Mouse (Mus musculus) stomach, postnatal 0 days (tissue): Measurements from ENCODE around the gene Galnt7. TPM values are rescaled to one million over a fixed set of nuclear protein-coding genes. Genes with fewer than 3 reads are reported as not detected.
A peak's percentile ranks its signal among the peaks of the same experiment; 100 is the strongest.
"Not testable (repeated sequence)": the region's sequence is repeated elsewhere in the genome, so short reads cannot be mapped to it uniquely, and the experiment has no call there.

ENCODE experiments used
- ATAC-seq: fragments of 200-750 bp; cut with Nextera tagmentation; 2 replicates; pipeline ENCODE4 v1.8.0; 2017; ENCODE audit not compliant: low FRiP score, low TSS enrichment
- DNase-seq: peaks from one replicate; pipeline ENCODE4 v3.0.0-alpha.2; 2016; ENCODE audit warnings: low spot score
- H3K27ac ChIP-seq: fragments of 300-500 bp; sonication (generic); replicated peaks from 2 replicates; pipeline ENCODE4 v1.5.1; 2014; ENCODE audit warnings: mild to moderate bottlenecking, control low read depth
- H3K27me3 ChIP-seq: fragments of 300-500 bp; sonication (generic); 2 replicates; pipeline ENCODE4 v1.6.1; 2014; ENCODE audit warnings: low read length; ENCODE audit not compliant: control insufficient read depth, insufficient read depth
- H3K36me3 ChIP-seq: fragments of 300-500 bp; sonication (generic); 2 replicates; pipeline ENCODE4 v1.6.1; 2014; ENCODE audit warnings: low read length, mixed read lengths; ENCODE audit not compliant: control insufficient read depth, insufficient read depth
- H3K4me1 ChIP-seq: fragments of 300-500 bp; sonication (generic); replicated peaks from 2 replicates; pipeline ENCODE4 v1.6.1; 2014; ENCODE audit warnings: antibody characterized with exemption; ENCODE audit not compliant: control insufficient read depth, insufficient read depth
- H3K4me2 ChIP-seq: fragments of 300-500 bp; sonication (generic); replicated peaks from 2 replicates; pipeline ENCODE4 v1.6.1; 2014; ENCODE audit warnings: low read depth, mild to moderate bottlenecking, control low read depth, moderate library complexity
- H3K4me3 ChIP-seq: fragments of 300-500 bp; sonication (generic); 2 replicates; pipeline ENCODE4 v1.5.1; 2014; ENCODE audit warnings: low read depth, low read length, control low read depth
- H3K9ac ChIP-seq: fragments of 300-500 bp; sonication (generic); 2 replicates; pipeline ENCODE4 v1.6.1; 2014; ENCODE audit warnings: mild to moderate bottlenecking, low read length, control low read depth, mixed read lengths
- H3K9me3 ChIP-seq: fragments of 300-500 bp; sonication (generic); 2 replicates; pipeline ENCODE4 v1.6.1; 2016; ENCODE audit warnings: low read length; ENCODE audit not compliant: control insufficient read depth
- CTCF ChIP-seq: IDR thresholded peaks from 2 replicates; pipeline ENCODE4 v1.5.1; 2016; ENCODE audit warnings: antibody characterized with exemption, low read depth, mild to moderate bottlenecking, moderate library complexity
- EP300 ChIP-seq: optimal IDR thresholded peaks from 2 replicates; pipeline ENCODE3; 2016; ENCODE audit warnings: antibody characterized with exemption
- WGBS: fragments of 180-500 bp; shearing (Covaris S2); extraction: QIAGEN DNeasy Blood & Tissue Kit; methylation state at CpG from one replicate; pipeline ENCODE4 v1.1.7; 2014; 5-methylcytosine and 5-hydroxymethylcytosine counted together
- polyA plus RNA-seq: library from polyadenylated mRNA; unstranded; fragments of >200 nt; fragmentation: Nextera tagmentation; extraction: Ambion mirVana; gene quantifications from 2 replicates; pipeline ENCODE4 v1.2.1, GENCODE M21; 2015

Gene Galnt7
- polyA plus RNA-seq, 1 experiment from 2014 or later = 30.6 TPM

DNA sequence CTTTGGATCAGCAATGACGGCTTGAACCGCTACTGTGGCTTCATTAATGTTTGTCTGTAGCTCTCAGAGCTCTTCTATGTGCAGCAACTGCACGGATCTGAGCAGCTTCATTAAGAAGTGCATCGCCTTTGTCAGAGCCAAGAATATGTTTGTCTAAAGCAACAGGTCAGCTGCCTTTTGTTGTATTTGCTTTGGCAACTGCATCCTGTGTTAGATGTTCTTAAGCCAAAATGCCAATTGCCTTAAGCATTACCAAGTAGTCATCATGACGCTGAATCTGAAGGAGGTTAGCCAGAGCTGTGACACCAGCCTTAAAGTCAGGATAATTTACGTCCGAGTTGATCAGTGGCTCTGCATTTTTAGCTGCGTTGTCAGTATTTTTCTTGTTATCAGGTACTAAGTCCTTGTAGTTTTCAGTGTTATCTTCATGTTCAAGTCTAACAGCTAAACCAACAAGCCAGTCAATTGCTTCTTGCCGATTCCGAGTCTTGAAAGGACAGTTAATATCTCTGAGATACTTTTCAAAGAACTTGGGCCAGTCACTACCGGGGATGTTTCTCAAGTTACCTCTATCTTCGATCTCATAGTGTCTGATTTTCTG is 132.5 kb downstream of the Galnt7 start:
- no peak for ATAC-seq
- TF ChIP-seq EP300 (no peak), CTCF (no peak)
- WGBS = 78% methylated on average over 12 of the region's 12 CpGs

DNA sequence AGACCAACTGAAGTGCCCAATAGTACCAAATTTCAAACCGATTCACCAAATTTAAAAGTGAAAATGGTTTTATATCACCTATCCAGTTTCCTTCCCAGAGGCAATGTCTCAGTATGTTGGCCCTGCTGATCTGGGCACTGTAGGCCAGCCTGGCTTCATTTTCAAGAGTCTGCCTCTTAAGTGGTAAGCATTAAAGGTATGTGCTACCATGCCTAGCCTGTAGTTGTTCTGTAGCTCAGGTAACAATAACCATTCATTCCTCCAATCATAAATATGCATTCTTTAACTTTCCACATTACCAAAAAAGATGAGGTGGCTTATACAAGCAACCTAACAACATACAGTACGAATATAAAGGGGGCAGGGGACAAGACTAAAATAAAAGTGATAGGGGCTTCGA is 135.1 kb downstream of the Galnt7 start:
- H3K9ac ChIP-seq = no peak overlapping the region
- peaks cover 3% of the 10 kb centered on the region; the same call in 1 of the 2 replicates for H3K36me3 ChIP-seq
- ATAC-seq (no peak), DNase-seq (no peak)
- H3K9me3 ChIP-seq = no peaks in the 10 kb centered on the region
- TF ChIP-seq EP300 (no peak), CTCF (no peak)
- WGBS = 84% methylated on average over 3 of the region's 3 CpGs
- no peak overlapping the region for H3K4me2 ChIP-seq
- no peak overlapping the region for H3K4me3 ChIP-seq
- H3K27ac ChIP-seq = no peak overlapping the region
- no peaks in the 10 kb centered on the region for H3K4me1 ChIP-seq
- H3K27me3 ChIP-seq = no peaks in the 10 kb centered on the region

More for the DNA sequence above, 132.5 kb downstream of the Galnt7 start:
- H3K27ac ChIP-seq = no peak overlapping the region
- DNase-seq = no peak
- H3K36me3 ChIP-seq = peaks cover 5% of the 10 kb centered on the region; the same call in 1 of the 2 replicates
- no peaks in the 10 kb centered on the region for H3K4me1 ChIP-seq
- H3K9ac ChIP-seq = no peak overlapping the region
- H3K4me3 ChIP-seq = no peak overlapping the region
- H3K4me2 ChIP-seq = no peak overlapping the region
- no peaks in the 10 kb centered on the region for H3K27me3 ChIP-seq
- no peaks in the 10 kb centered on the region for H3K9me3 ChIP-seq

DNA sequence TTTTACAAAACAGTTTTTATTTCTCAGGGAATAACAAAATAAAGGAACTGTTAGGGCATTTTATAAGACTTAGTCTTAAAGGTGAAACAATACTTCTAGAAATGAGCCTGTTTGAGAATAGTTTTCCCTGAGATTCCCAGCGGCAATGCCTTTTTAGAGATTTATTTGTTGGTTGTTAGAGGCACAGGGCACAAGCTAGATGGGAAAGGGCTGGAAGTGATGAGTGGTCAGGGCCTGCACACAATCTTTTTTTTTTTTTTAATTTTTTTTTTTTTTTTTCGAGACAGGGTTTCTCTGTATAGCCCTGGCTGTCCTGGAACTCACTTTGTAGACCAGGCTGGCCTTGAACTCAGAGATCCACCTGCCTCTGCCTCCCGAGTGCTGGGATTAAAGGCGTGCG is 136.1 kb downstream of the Galnt7 start:
- not testable (repeated sequence) for H3K36me3 ChIP-seq, H3K27me3 ChIP-seq, H3K9me3 ChIP-seq, H3K4me2 ChIP-seq, H3K9ac ChIP-seq, H3K4me1 ChIP-seq, DNase-seq, ATAC-seq, H3K27ac ChIP-seq, H3K4me3 ChIP-seq
- WGBS = 87% methylated on average over 4 of the region's 5 CpGs

DNA sequence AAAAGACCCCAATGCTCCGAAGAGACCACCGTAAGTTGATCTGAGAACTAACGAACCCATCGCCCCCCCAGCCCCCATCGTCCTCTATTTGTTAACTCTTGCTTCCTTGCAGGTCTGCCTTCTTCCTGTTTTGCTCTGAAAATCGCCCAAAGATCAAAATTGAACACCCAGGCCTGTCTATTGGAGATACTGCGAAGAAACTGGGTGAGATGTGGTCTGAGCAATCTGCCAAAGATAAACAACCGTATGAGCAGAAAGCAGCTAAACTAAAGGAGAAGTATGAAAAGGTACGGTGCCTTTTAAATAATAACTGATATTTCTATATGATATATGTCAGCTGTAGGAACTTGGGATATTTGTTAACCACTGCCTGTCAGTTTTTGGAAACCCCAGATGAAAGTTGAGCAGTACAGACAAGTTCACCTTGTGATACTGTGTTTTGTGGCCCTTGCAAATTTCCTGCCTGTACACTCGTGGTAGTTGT is 139.6 kb downstream of the Galnt7 start:
- Histone ChIP-seq H3K9ac (peak overlapping the region; percentile 100), H3K4me2 (peak overlapping the region; percentile 57), H3K4me3 (peak overlapping the region; percentile 98)
- not testable (repeated sequence) for H3K36me3 ChIP-seq, H3K27me3 ChIP-seq, H3K27ac ChIP-seq, ATAC-seq, H3K4me1 ChIP-seq, DNase-seq, H3K9me3 ChIP-seq
- 4% methylated on average over 10 of the region's 10 CpGs for WGBS

DNA sequence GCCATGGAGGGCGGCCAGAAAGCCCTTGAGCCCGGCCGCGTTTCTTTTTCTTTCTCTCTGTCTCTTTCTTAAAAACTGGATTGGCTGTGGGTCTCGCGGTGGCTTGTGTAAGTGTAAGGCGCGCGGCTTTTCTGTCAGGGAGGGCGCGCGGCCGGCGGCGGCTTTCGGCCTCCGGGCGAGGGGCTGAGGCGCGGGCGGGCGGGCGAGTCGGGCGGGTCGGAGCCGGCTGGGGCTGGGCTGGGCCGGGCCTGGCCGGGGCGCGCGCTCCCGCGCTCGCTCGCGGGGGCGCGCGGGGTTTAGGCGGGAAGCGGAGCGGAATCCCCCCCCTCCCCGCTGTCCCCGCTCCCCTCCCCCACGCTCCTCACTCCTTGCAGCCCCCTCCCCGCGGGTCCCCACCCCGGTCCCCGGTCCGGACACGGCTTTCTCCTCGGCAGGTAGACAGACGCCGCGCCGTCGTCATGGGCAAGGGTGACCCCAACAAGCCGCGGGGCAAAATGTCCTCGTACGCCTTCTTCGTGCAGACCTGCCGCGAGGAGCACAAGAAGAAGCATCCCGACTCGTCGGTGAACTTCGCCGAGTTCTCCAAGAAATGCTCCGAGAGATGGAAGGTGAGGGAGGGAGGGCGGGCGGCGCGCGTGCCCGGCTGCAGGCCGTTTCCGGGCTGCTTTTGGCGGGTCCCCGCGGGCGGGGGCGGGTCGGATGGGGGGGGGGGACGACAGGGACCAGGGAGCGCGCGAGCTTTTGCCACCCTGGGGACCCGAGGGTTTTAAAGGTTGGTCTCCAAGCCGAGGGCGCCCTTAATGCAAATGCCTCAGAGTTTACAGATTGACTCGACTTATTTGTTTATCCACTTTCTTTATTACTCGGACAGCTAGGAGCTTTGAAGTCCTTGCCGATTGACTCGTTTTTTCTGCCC is 140.4 kb downstream of the Galnt7 start:
- Histone ChIP-seq H3K4me3 (peak overlapping the region; percentile 98), H3K4me2 (peak overlapping the region; percentile 57), H3K36me3 (peaks cover 3% of the 10 kb centered on the region; the same call in 1 of the 2 replicates), H3K9me3 (no peaks in the 10 kb centered on the region), H3K27me3 (no peaks in the 10 kb centered on the region), H3K27ac (peak overlapping the region; percentile 100), H3K4me1 (no peaks in the 10 kb centered on the region), H3K9ac (peak overlapping the region; percentile 100)
- peak; percentile 61 for DNase-seq
- no peak for TF ChIP-seq EP300
- no peak for TF ChIP-seq CTCF
- WGBS = under 1% methylated on average over 67 of the region's 96 CpGs
- peak; percentile 59 for ATAC-seq
